Mouse (Mus musculus): ENCODE data around the gene Xrcc1.
"Not testable (repeated sequence)": the region's sequence is repeated elsewhere in the genome, so short reads cannot be mapped to it uniquely, and the experiment has no call there.

The Xrcc1 gene

GRCm38 (mm10) chr7:24600941-24601597 is 55.0 kb downstream of the Xrcc1 start:
- peak; percentile 95 to 97 for DNase-seq (ENCODE audit: low spot score in 2 of 2)

- no peak for DNase-seq (ENCODE audit: low spot score in 2 of 2)
Measured at GRCm38 (mm10) chr7:24605561-24605960, 59.5 kb downstream of the Xrcc1 start.

- DNase-seq (ENCODE audit: low spot score in 2 of 2), result no peak
Measured at GRCm38 (mm10) chr7:24606046-24606445, 60.0 kb downstream of the Xrcc1 start.

GRCm38 (mm10) chr7:24608017-24608416 is 61.9 kb downstream of the Xrcc1 start:
- DNase-seq (ENCODE audit: low spot score in 2 of 2), result peak in 1 of 2 experiments; percentile 55

GRCm38 (mm10) chr7:24608561-24608960 is 62.5 kb downstream of the Xrcc1 start:
- DNase-seq (ENCODE audit: low spot score in 2 of 2), result no peak

GRCm38 (mm10) chr7:24610144-24610878 is 64.2 kb downstream of the Xrcc1 start, which contains the start of gene Phldb3:
TSS of gene Phldb3 (plus strand) at chr7:24610763.
- no peak for DNase-seq (ENCODE audit: low spot score in 2 of 2)

- peak in 1 of 2 experiments; percentile 72 for DNase-seq (ENCODE audit: low spot score in 2 of 2)
Measured at GRCm38 (mm10) chr7:24610879-24611494, 64.9 kb downstream of the Xrcc1 start.

- no peak for DNase-seq (ENCODE audit: low spot score in 2 of 2)
Measured at GRCm38 (mm10) chr7:24611709-24612108, 65.6 kb downstream of the Xrcc1 start.

- no peak for DNase-seq (ENCODE audit: low spot score in 2 of 2)
Measured at GRCm38 (mm10) chr7:24612308-24612910, 66.3 kb downstream of the Xrcc1 start.

- no peak for DNase-seq (ENCODE audit: low spot score in 2 of 2)
Measured at GRCm38 (mm10) chr7:24614816-24615215, 68.7 kb downstream of the Xrcc1 start.

- no peak for DNase-seq (ENCODE audit: low spot score in 2 of 2)
Measured at GRCm38 (mm10) chr7:24617763-24618162, 71.7 kb downstream of the Xrcc1 start.

- not testable (repeated sequence) for DNase-seq (ENCODE audit: low spot score in 2 of 2)
Measured at GRCm38 (mm10) chr7:24618374-24618773, 72.3 kb downstream of the Xrcc1 start.

- no peak for DNase-seq (ENCODE audit: low spot score in 2 of 2)
Measured at GRCm38 (mm10) chr7:24619671-24620397, 73.7 kb downstream of the Xrcc1 start.

GRCm38 (mm10) chr7:24621193-24621592 is 75.1 kb downstream of the Xrcc1 start:
- DNase-seq (ENCODE audit: low spot score in 2 of 2), result no peak

- DNase-seq (ENCODE audit: low spot score in 2 of 2), result no peak
Measured at GRCm38 (mm10) chr7:24622967-24623366, 76.9 kb downstream of the Xrcc1 start.
